Mouse (Mus musculus): ENCODE measurements around the gene Grid1. TPM values are rescaled to one million over a fixed set of nuclear protein-coding genes. Genes with fewer than 3 reads are reported as not detected.

The Grid1 gene
- polyA plus RNA-seq, 2 experiments from 2014 or later, result not detected

GRCm38 (mm10) chr14:35231384-35231783 is 411.5 kb downstream of the Grid1 start:
- ATAC-seq, result no peak

GRCm38 (mm10) chr14:35242882-35243281 is 423.0 kb downstream of the Grid1 start:
- no peak for ATAC-seq

- no peak for ATAC-seq
Measured at GRCm38 (mm10) chr14:35244776-35245548, 425.1 kb downstream of the Grid1 start.

GRCm38 (mm10) chr14:35250412-35250811 is 430.5 kb downstream of the Grid1 start:
- no peak for ATAC-seq

- ATAC-seq, result no peak
Measured at GRCm38 (mm10) chr14:35254477-35254876, 434.6 kb downstream of the Grid1 start.

- ATAC-seq, result no peak
Measured at GRCm38 (mm10) chr14:35270260-35270659, 450.4 kb downstream of the Grid1 start.

GRCm38 (mm10) chr14:35309201-35309600 is 489.3 kb downstream of the Grid1 start:
- no peak for ATAC-seq

GRCm38 (mm10) chr14:35313380-35314299 is 493.7 kb downstream of the Grid1 start:
- ATAC-seq, result no peak

GRCm38 (mm10) chr14:35326306-35326705 is 506.4 kb downstream of the Grid1 start:
- ATAC-seq, result no peak

- ATAC-seq, result no peak
Measured at GRCm38 (mm10) chr14:35336561-35336960, 516.7 kb downstream of the Grid1 start.

GRCm38 (mm10) chr14:35356011-35356410 is 536.1 kb downstream of the Grid1 start:
- no peak for ATAC-seq

- no peak for ATAC-seq
Measured at GRCm38 (mm10) chr14:35356480-35357085, 536.7 kb downstream of the Grid1 start.

GRCm38 (mm10) chr14:35358136-35358821 is 538.4 kb downstream of the Grid1 start:
- ATAC-seq, result no peak

GRCm38 (mm10) chr14:35365177-35365944 is 545.5 kb downstream of the Grid1 start:
- ATAC-seq, result no peak

- no peak for ATAC-seq
Measured at GRCm38 (mm10) chr14:35374374-35374773, 554.5 kb downstream of the Grid1 start.

- ATAC-seq, result no peak
Measured at GRCm38 (mm10) chr14:35393591-35393990, 573.7 kb downstream of the Grid1 start.

- ATAC-seq, result no peak
Measured at GRCm38 (mm10) chr14:35404249-35404908, 584.5 kb downstream of the Grid1 start.

- no peak for ATAC-seq
Measured at GRCm38 (mm10) chr14:35430259-35430658, 610.4 kb downstream of the Grid1 start.

GRCm38 (mm10) chr14:35453702-35454101 is 633.8 kb downstream of the Grid1 start:
- ATAC-seq, result no peak

GRCm38 (mm10) chr14:35468254-35468653 is 648.3 kb downstream of the Grid1 start:
- no peak for ATAC-seq

GRCm38 (mm10) chr14:35486017-35486416 is 666.1 kb downstream of the Grid1 start:
- ATAC-seq, result no peak
